Mouse (Mus musculus) embryonic facial prominence, embryonic 11.5 days (tissue): ENCODE results near the gene Igflr1. TPM values are rescaled to one million over a fixed set of nuclear protein-coding genes. Genes with fewer than 3 reads are reported as not detected.

Experiments used
- ATAC-seq: fragments of 200-750 bp; cut with Nextera tagmentation; replicated peaks from 2 replicates; pipeline ENCODE4 v1.8.0; 2017; ENCODE audit warnings: low read depth; ENCODE audit not compliant: insufficient number of reproducible peaks, low FRiP score, low TSS enrichment
- DNase-seq: peaks from one replicate; pipeline ENCODE4 v3.0.0-alpha.2; 2015; ENCODE audit warnings: low spot score
- H3K27ac ChIP-seq: fragments of 300-500 bp; sonication (generic); replicated peaks from 2 replicates; pipeline ENCODE4 v1.5.1; 2014; ENCODE audit warnings: mild to moderate bottlenecking, low read depth, low read length, control low read depth
- H3K27me3 ChIP-seq: fragments of 300-500 bp; sonication (generic); 2 replicates; pipeline ENCODE4 v1.6.1; 2014; ENCODE audit warnings: mild to moderate bottlenecking, low read length, moderate library complexity, mixed read lengths; ENCODE audit not compliant: control insufficient read depth, insufficient read depth
- H3K36me3 ChIP-seq: fragments of 300-500 bp; sonication (generic); replicated peaks from 2 replicates; pipeline ENCODE4 v1.6.1; 2014; ENCODE audit warnings: low read depth, mild to moderate bottlenecking, low read length, moderate library complexity, mixed read lengths; ENCODE audit not compliant: control insufficient read depth, insufficient read depth
- H3K4me1 ChIP-seq: fragments of 300-500 bp; sonication (generic); 2 replicates; pipeline ENCODE4 v1.6.1; 2014; ENCODE audit warnings: low read length, mixed read lengths; ENCODE audit not compliant: control insufficient read depth, insufficient read depth
- H3K4me2 ChIP-seq: fragments of 300-500 bp; sonication (generic); 2 replicates; pipeline ENCODE4 v1.6.1; 2014; ENCODE audit warnings: low read depth, mild to moderate bottlenecking, control low read depth, low read length, moderate library complexity
- H3K4me3 ChIP-seq: fragments of 300-500 bp; sonication (generic); 2 replicates; pipeline ENCODE4 v1.5.1; 2014; ENCODE audit warnings: low read depth, low read length, control low read depth
- H3K9ac ChIP-seq: fragments of 300-500 bp; sonication (generic); replicated peaks from 2 replicates; pipeline ENCODE4 v1.6.1; 2014; ENCODE audit warnings: mild to moderate bottlenecking, control low read depth, low read length
- H3K9me3 ChIP-seq: fragments of 300-500 bp; sonication (generic); replicated peaks from 2 replicates; pipeline ENCODE4 v1.6.1; 2016; ENCODE audit warnings: mild to moderate bottlenecking, low read length, inconsistent platforms, mixed read lengths; ENCODE audit not compliant: control insufficient read depth
- WGBS: fragments of 180-500 bp; shearing (Covaris S2); extraction: QIAGEN DNeasy Blood & Tissue Kit; methylation state at CpG from one replicate; pipeline ENCODE4 v1.1.7; 2014; 5-methylcytosine and 5-hydroxymethylcytosine counted together
- polyA plus RNA-seq: library from polyadenylated mRNA; unstranded; fragments of >200 nt; fragmentation: Nextera tagmentation; extraction: Ambion mirVana; gene quantifications from 2 replicates; pipeline ENCODE4 v1.2.1, GENCODE M21; 2014

Gene Igflr1
- polyA plus RNA-seq, 1 experiment from 2014 or later = 2.9 TPM

GRCm38 (mm10) chr7:30549880-30550279, 15.3 kb upstream of the Igflr1 start:
- no peaks in the 10 kb centered on the region for H3K36me3 ChIP-seq
- WGBS = 88% methylated on average over 2 of the region's 2 CpGs

GRCm38 (mm10) chr7:30550603-30551002, 14.6 kb upstream of the Igflr1 start:
- WGBS = 95% methylated on average over 1 of the region's 1 CpGs
- H3K36me3 ChIP-seq = peaks cover 1% of the 10 kb centered on the region; the same call in 1 of the 2 replicates
- peaks cover 8% of the 10 kb centered on the region for H3K4me1 ChIP-seq
- no peak overlapping the region for H3K4me3 ChIP-seq
- no peak for DNase-seq
- no peak for ATAC-seq
- H3K9me3 ChIP-seq = no peaks in the 10 kb centered on the region
- no peak overlapping the region for H3K27ac ChIP-seq
- H3K9ac ChIP-seq = no peak overlapping the region
- H3K4me2 ChIP-seq = no peak overlapping the region
- H3K27me3 ChIP-seq = no peaks in the 10 kb centered on the region

More at GRCm38 (mm10) chr7:30549880-30550279, 15.3 kb upstream of the Igflr1 start:
- H3K27me3 ChIP-seq = no peaks in the 10 kb centered on the region
- H3K4me2 ChIP-seq = no peak overlapping the region
- ATAC-seq = no peak
- H3K4me3 ChIP-seq = no peak overlapping the region
- no peaks in the 10 kb centered on the region for H3K9me3 ChIP-seq
- DNase-seq = no peak
- H3K9ac ChIP-seq = no peak overlapping the region
- peaks cover 8% of the 10 kb centered on the region for H3K4me1 ChIP-seq
- H3K27ac ChIP-seq = no peak overlapping the region

GRCm38 (mm10) chr7:30551445-30552101, 13.7 kb upstream of the Igflr1 start:
- H3K4me2 ChIP-seq = peak overlapping the region; percentile 41
- WGBS = under 1% methylated on average over 10 of the region's 10 CpGs
- DNase-seq (peak; percentile 84), ATAC-seq (peak; percentile 46)
- peaks cover 8% of the 10 kb centered on the region for H3K4me1 ChIP-seq
- H3K36me3 ChIP-seq = peaks cover 7% of the 10 kb centered on the region
- no peaks in the 10 kb centered on the region for H3K9me3 ChIP-seq
- peak overlapping the region; percentile 79 for H3K9ac ChIP-seq
- H3K27me3 ChIP-seq = no peaks in the 10 kb centered on the region
- H3K4me3 ChIP-seq = peak overlapping the region; percentile 63
- H3K27ac ChIP-seq = peak overlapping the region; percentile 92

GRCm38 (mm10) chr7:30552102-30553020, 12.9 kb upstream of the Igflr1 start, which contains the start of the genes Hspb6 and Proser3:
Hspb6 (plus strand) TSS chr7:30552178.
Proser3 (minus strand) TSS chr7:30552299.
- peak within 1 kb of the TSS; percentile 79 for H3K9ac ChIP-seq
- no peaks in the 10 kb centered on the region for H3K27me3 ChIP-seq
- peaks cover 8% of the 10 kb centered on the region for H3K4me1 ChIP-seq
- no peaks in the 10 kb centered on the region for H3K9me3 ChIP-seq
- DNase-seq (peak; percentile 99), ATAC-seq (peak; percentile 91)
- peak within 1 kb of the TSS; percentile 75 for H3K4me2 ChIP-seq
- H3K36me3 ChIP-seq = peaks cover 10% of the 10 kb centered on the region
- peak within 1 kb of the TSS; percentile 92 for H3K27ac ChIP-seq
- H3K4me3 ChIP-seq = peak within 1 kb of the TSS; percentile 63
- 1% methylated on average over 44 of the region's 44 CpGs for WGBS

DNA sequence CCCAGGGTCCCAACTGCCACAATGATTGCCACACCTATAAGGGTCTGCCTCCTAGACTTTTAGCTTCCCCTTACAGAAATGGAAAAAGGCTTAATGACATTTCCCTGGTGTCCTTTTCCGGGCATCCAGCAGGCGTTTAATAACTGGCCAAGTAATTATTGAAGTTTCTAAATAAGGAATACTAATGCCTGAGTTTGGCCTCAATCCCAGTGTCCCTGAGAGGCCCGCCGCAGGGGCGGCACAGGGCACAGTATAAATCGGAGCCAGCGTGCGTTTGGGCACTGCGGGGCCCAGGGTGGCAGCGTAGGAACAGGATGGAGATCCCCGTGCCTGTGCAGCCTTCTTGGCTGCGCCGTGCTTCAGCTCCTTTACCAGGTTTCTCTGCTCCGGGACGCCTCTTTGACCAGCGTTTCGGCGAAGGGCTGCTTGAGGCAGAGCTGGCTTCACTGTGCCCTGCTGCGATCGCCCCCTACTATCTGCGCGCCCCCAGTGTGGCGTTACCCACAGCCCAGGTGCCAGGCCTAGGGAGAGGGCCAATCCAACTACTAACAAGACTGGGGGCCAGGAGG, 12.1 kb upstream of the Igflr1 start:
- H3K36me3 ChIP-seq = peaks cover 10% of the 10 kb centered on the region
- H3K27ac ChIP-seq = no peak overlapping the region

GRCm38 (mm10) chr7:30553810-30554584, 11.2 kb upstream of the Igflr1 start:
- ATAC-seq = no peak
- Histone ChIP-seq H3K9ac (peak overlapping the region; percentile 79), H3K4me1 (peaks cover 8% of the 10 kb centered on the region), H3K27me3 (no peaks in the 10 kb centered on the region), H3K4me3 (peak overlapping the region; percentile 63), H3K27ac (no peak overlapping the region), H3K36me3 (peaks cover 10% of the 10 kb centered on the region), H3K9me3 (no peaks in the 10 kb centered on the region), H3K4me2 (peak overlapping the region; percentile 75)
- WGBS = 86% methylated on average over 22 of the region's 22 CpGs
- DNase-seq = no peak

More for the DNA sequence above, 12.1 kb upstream of the Igflr1 start:
- DNase-seq = peak; percentile 11
- 7% methylated on average over 23 of the region's 23 CpGs for WGBS
- Histone ChIP-seq H3K4me1 (peaks cover 8% of the 10 kb centered on the region), H3K4me2 (peak overlapping the region; percentile 75), H3K9me3 (no peaks in the 10 kb centered on the region), H3K9ac (peak overlapping the region; percentile 79), H3K27me3 (no peaks in the 10 kb centered on the region), H3K4me3 (peak overlapping the region; percentile 63)
- ATAC-seq = no peak

GRCm38 (mm10) chr7:30556894-30557536, 8.2 kb upstream of the Igflr1 start:
- DNase-seq = peak; percentile 25
- Histone ChIP-seq H3K4me3 (no peak overlapping the region), H3K4me2 (no peak overlapping the region), H3K9me3 (no peaks in the 10 kb centered on the region), H3K36me3 (peaks cover 10% of the 10 kb centered on the region), H3K4me1 (peaks cover 8% of the 10 kb centered on the region), H3K27me3 (no peaks in the 10 kb centered on the region), H3K9ac (no peak overlapping the region), H3K27ac (no peak overlapping the region)
- no peak for ATAC-seq
- whole genome bisulfite sequencing = 91% methylated on average over 18 of the region's 18 CpGs
